Mouse (Mus musculus) gastrocnemius, postnatal 4 days (tissue): ENCODE data around the gene Zfp300. TPM values are rescaled to one million over a fixed set of nuclear protein-coding genes. Genes with fewer than 3 reads are reported as not detected.

Source experiments
- DNase-seq, 2 experiments: peaks; one replicate each; pipeline ENCODE4 v3.0.0; 2021 to 2022; ENCODE audit warnings: low spot score in 2 of 2, mixed read lengths in 2 of 2
- long read RNA-seq, 2 experiments: library from polyadenylated mRNA; stranded (forward); transcript quantifications; one replicate each; pipeline ENCODE4 v2.0.0; 2021
- total RNA-seq, 2 experiments: library from RNA; stranded (reverse); gene quantifications; 2 replicates each; pipeline ENCODE4 v1.2.3; 2021

Zfp300 gene
- 1 to 10 TPM; 1.2 to 1.5 TPM for total RNA-seq
- long read RNA-seq, experiment 1: 0 reads
- long read RNA-seq, experiment 2: 0 reads

GRCm38 (mm10) chrX:21088983-21089866 is at the start of gene Zfp300:
Gene Zfp300, minus strand, starts transcription at chrX:21089527.
- DNase-seq: peak; percentile 18 to 68

GRCm38 (mm10) chrX:21115520-21115919 is 26.2 kb upstream of the Zfp300 start, which contains the start of gene Ssxa1:
Gene Ssxa1, plus strand, starts transcription at chrX:21115820.
- no peak for DNase-seq

GRCm38 (mm10) chrX:21089867-21090239 is 526 bp upstream of the Zfp300 start:
- no peak for DNase-seq

GRCm38 (mm10) chrX:21088645-21088982 is 713 bp downstream of the Zfp300 start:
- no peak for DNase-seq

- no peak for DNase-seq
These were observed 21.2 kb downstream of the Zfp300 start, which contains the start of gene Spaca5 for GRCm38 (mm10) chrX:21068106-21068505. Gene Spaca5, plus strand, starts transcription at chrX:21068406.

- DNase-seq: no peak
These were observed 26.8 kb downstream of the Zfp300 start for GRCm38 (mm10) chrX:21062544-21062890.

GRCm38 (mm10) chrX:21061866-21062543 is 27.3 kb downstream of the Zfp300 start, which contains the start of gene Zfp182:
Gene Zfp182, minus strand, starts transcription at chrX:21062316.
- peak; percentile 41 to 74 for DNase-seq

- DNase-seq: no peak
These were observed 27.9 kb downstream of the Zfp300 start for GRCm38 (mm10) chrX:21061460-21061859.

Other genes starting within 250 kb of the Zfp300 start
- 10 to 100 TPM in 1 of 2 experiments, 1 to 10 TPM in 1; 8.4 to 13.7 TPM for gene Timp1, start 219.4 kb downstream of the Zfp300 start, total RNA-seq
- under 1 TPM; 0.13 to 0.29 TPM for gene Syn1, start 168.5 kb downstream of the Zfp300 start, total RNA-seq
- 10 to 100 TPM; 10.3 to 10.5 TPM for gene Cfp, start 158.0 kb downstream of the Zfp300 start, total RNA-seq
- gene Elk1, start 138.9 kb downstream of the Zfp300 start, total RNA-seq: 10 to 100 TPM; 12.2 to 12.7 TPM
- 10 to 100 TPM; 22.5 to 24.8 TPM for gene Uxt, start 127.5 kb downstream of the Zfp300 start, total RNA-seq
- 1 to 10 TPM; 5.4 to 7.4 TPM for gene Zfp182, start 27.2 kb downstream of the Zfp300 start, total RNA-seq
- not detected for gene Spaca5, start 21.1 kb downstream of the Zfp300 start, total RNA-seq
- gene Ssxa1, start 26.3 kb upstream of the Zfp300 start, total RNA-seq: not detected
- not detected for gene Gm21876, start 86.1 kb upstream of the Zfp300 start, total RNA-seq